Mouse (Mus musculus): ENCODE measurements at regions not wholly inside any gene's neighbourhood (a gene's known extent, or its start where the extent isn't known, plus 50 kb on each side); places are given as distances from the start of the nearest gene placed in this dataset.

- 69% methylated on average over 9 of the region's 9 CpGs for WGBS
These were observed 150.6 kb upstream of the Dnajc19 start for GRCm38 (mm10) chr3:34231593-34232328.

GRCm38 (mm10) chr3:34222291-34222690, 141.2 kb upstream of the Dnajc19 start:
- Histone ChIP-seq H3K9me3 (no peaks in the 10 kb centered on the region), H3K4me1 (replicated peaks) (no peaks in the 10 kb centered on the region), H3K4me2 (replicated peaks) (no peak overlapping the region), H3K36me3 (no peaks in the 10 kb centered on the region), H3K27ac (no peak overlapping the region), H3K4me3 (replicated peaks) (no peak overlapping the region), H3K27me3 (replicated peaks) (no peaks in the 10 kb centered on the region), H3K9ac (no peak overlapping the region)
- WGBS = 86% methylated on average over 10 of the region's 10 CpGs
- ATAC-seq = no peak

More at GRCm38 (mm10) chr3:34231593-34232328, 150.6 kb upstream of the Dnajc19 start:
- Histone ChIP-seq H3K4me3 (replicated peaks) (no peak overlapping the region), H3K4me1 (replicated peaks) (no peaks in the 10 kb centered on the region), H3K4me2 (replicated peaks) (no peak overlapping the region), H3K36me3 (no peaks in the 10 kb centered on the region), H3K27ac (no peak overlapping the region), H3K9me3 (no peaks in the 10 kb centered on the region), H3K9ac (no peak overlapping the region), H3K27me3 (replicated peaks) (no peaks in the 10 kb centered on the region)
- no peak for ATAC-seq

GRCm38 (mm10) chr3:34219741-34220310, 138.7 kb upstream of the Dnajc19 start:
- 88% methylated on average over 10 of the region's 10 CpGs for WGBS
- no peaks in the 10 kb centered on the region for H3K9me3 ChIP-seq
- no peak overlapping the region for H3K4me2 ChIP-seq (replicated peaks)
- no peak overlapping the region for H3K27ac ChIP-seq
- ATAC-seq = no peak
- H3K36me3 ChIP-seq = no peaks in the 10 kb centered on the region
- no peaks in the 10 kb centered on the region for H3K27me3 ChIP-seq (replicated peaks)
- H3K9ac ChIP-seq = no peak overlapping the region
- no peak overlapping the region for H3K4me3 ChIP-seq (replicated peaks)
- no peaks in the 10 kb centered on the region for H3K4me1 ChIP-seq (replicated peaks)

- H3K4me2 ChIP-seq (replicated peaks) = no peak overlapping the region
- WGBS = 66% methylated on average over 2 of the region's 2 CpGs
- no peaks in the 10 kb centered on the region for H3K36me3 ChIP-seq
- H3K27ac ChIP-seq = no peak overlapping the region
- no peak overlapping the region for H3K9ac ChIP-seq
- no peaks in the 10 kb centered on the region for H3K4me1 ChIP-seq (replicated peaks)
- ATAC-seq = no peak
- no peaks in the 10 kb centered on the region for H3K27me3 ChIP-seq (replicated peaks)
- no peaks in the 10 kb centered on the region for H3K9me3 ChIP-seq
- H3K4me3 ChIP-seq (replicated peaks) = no peak overlapping the region
These were observed 138.0 kb upstream of the Dnajc19 start for GRCm38 (mm10) chr3:34219096-34219495.

- ATAC-seq = no peak
- H3K4me2 ChIP-seq (replicated peaks) = no peak overlapping the region
- no peak overlapping the region for H3K4me3 ChIP-seq (replicated peaks)
- H3K36me3 ChIP-seq = no peaks in the 10 kb centered on the region
- H3K9me3 ChIP-seq = no peaks in the 10 kb centered on the region
- 75% methylated on average over 4 of the region's 4 CpGs for WGBS
- no peak overlapping the region for H3K9ac ChIP-seq
- no peaks in the 10 kb centered on the region for H3K4me1 ChIP-seq (replicated peaks)
- no peak overlapping the region for H3K27ac ChIP-seq
- H3K27me3 ChIP-seq (replicated peaks) = no peaks in the 10 kb centered on the region
These were observed 136.8 kb upstream of the Dnajc19 start for GRCm38 (mm10) chr3:34217911-34218310.

- Histone ChIP-seq H3K4me2 (replicated peaks) (no peak overlapping the region), H3K9ac (no peak overlapping the region), H3K4me3 (replicated peaks) (no peak overlapping the region), H3K4me1 (replicated peaks) (no peaks in the 10 kb centered on the region), H3K27ac (no peak overlapping the region), H3K36me3 (no peaks in the 10 kb centered on the region), H3K9me3 (no peaks in the 10 kb centered on the region), H3K27me3 (replicated peaks) (no peaks in the 10 kb centered on the region)
- ATAC-seq = no peak
- WGBS = 82% methylated on average over 6 of the region's 6 CpGs
These were observed 133.1 kb upstream of the Dnajc19 start for GRCm38 (mm10) chr3:34214233-34214632.

GRCm38 (mm10) chr3:34206454-34206853, 125.3 kb upstream of the Dnajc19 start:
- no peaks in the 10 kb centered on the region for H3K9me3 ChIP-seq
- ATAC-seq = no peak
- H3K27me3 ChIP-seq (replicated peaks) = no peaks in the 10 kb centered on the region
- H3K4me1 ChIP-seq (replicated peaks) = no peaks in the 10 kb centered on the region
- H3K27ac ChIP-seq = no peak overlapping the region
- H3K4me3 ChIP-seq (replicated peaks) = no peak overlapping the region
- WGBS = 77% methylated on average over 3 of the region's 3 CpGs
- H3K9ac ChIP-seq = no peak overlapping the region
- no peaks in the 10 kb centered on the region for H3K36me3 ChIP-seq
- H3K4me2 ChIP-seq (replicated peaks) = no peak overlapping the region

- no peaks in the 10 kb centered on the region for H3K9me3 ChIP-seq
- 21% methylated on average over 8 of the region's 8 CpGs for WGBS
- no peaks in the 10 kb centered on the region for H3K36me3 ChIP-seq
- ATAC-seq = no peak
- no peak overlapping the region for H3K4me2 ChIP-seq (replicated peaks)
- no peak overlapping the region for H3K4me3 ChIP-seq (replicated peaks)
- no peaks in the 10 kb centered on the region for H3K4me1 ChIP-seq (replicated peaks)
- no peak overlapping the region for H3K9ac ChIP-seq
- H3K27me3 ChIP-seq (replicated peaks) = peaks cover 3% of the 10 kb centered on the region; the same call in 1 of the 2 replicates
- H3K27ac ChIP-seq = no peak overlapping the region
These were observed 117.1 kb upstream of the Dnajc19 start for GRCm38 (mm10) chr3:34198228-34198627.

GRCm38 (mm10) chr3:34197163-34197455, 116.0 kb upstream of the Dnajc19 start:
- no peak overlapping the region for H3K27ac ChIP-seq

GRCm38 (mm10) chr3:34196451-34197162, 115.5 kb upstream of the Dnajc19 start:
- peak overlapping the region; percentile 6; the same call in 1 of the 2 replicates for H3K4me3 ChIP-seq (replicated peaks)

More at GRCm38 (mm10) chr3:34197163-34197455, 116.0 kb upstream of the Dnajc19 start:
- H3K4me3 ChIP-seq (replicated peaks) = peak overlapping the region; percentile 6; the same call in 1 of the 2 replicates
- no peaks in the 10 kb centered on the region for H3K4me1 ChIP-seq (replicated peaks)
- no peak for ATAC-seq
- H3K9ac ChIP-seq = no peak overlapping the region
- no peaks in the 10 kb centered on the region for H3K36me3 ChIP-seq
- no peaks in the 10 kb centered on the region for H3K9me3 ChIP-seq
- no peak overlapping the region for H3K4me2 ChIP-seq (replicated peaks)
- H3K27me3 ChIP-seq (replicated peaks) = peaks cover 3% of the 10 kb centered on the region; the same call in 1 of the 2 replicates
- 12% methylated on average over 10 of the region's 10 CpGs for WGBS

GRCm38 (mm10) chr3:34195729-34196450, 114.8 kb upstream of the Dnajc19 start:
- H3K4me1 ChIP-seq (replicated peaks) = no peaks in the 10 kb centered on the region
- no peak for ATAC-seq
- H3K4me3 ChIP-seq (replicated peaks) = no peak overlapping the region
- peaks cover 3% of the 10 kb centered on the region; the same call in 1 of the 2 replicates for H3K27me3 ChIP-seq (replicated peaks)
- H3K9me3 ChIP-seq = no peaks in the 10 kb centered on the region
- 68% methylated on average over 13 of the region's 13 CpGs for WGBS
- H3K4me2 ChIP-seq (replicated peaks) = no peak overlapping the region
- no peak overlapping the region for H3K27ac ChIP-seq
- no peaks in the 10 kb centered on the region for H3K36me3 ChIP-seq
- no peak overlapping the region for H3K9ac ChIP-seq

More at GRCm38 (mm10) chr3:34196451-34197162, 115.5 kb upstream of the Dnajc19 start:
- WGBS = 35% methylated on average over 22 of the region's 22 CpGs
- Histone ChIP-seq H3K27ac (no peak overlapping the region), H3K9me3 (no peaks in the 10 kb centered on the region), H3K27me3 (replicated peaks) (peaks cover 3% of the 10 kb centered on the region; the same call in 1 of the 2 replicates), H3K36me3 (no peaks in the 10 kb centered on the region), H3K9ac (no peak overlapping the region), H3K4me1 (replicated peaks) (no peaks in the 10 kb centered on the region), H3K4me2 (replicated peaks) (no peak overlapping the region)
- ATAC-seq = no peak

GRCm38 (mm10) chr3:34173416-34174097, 92.4 kb upstream of the Dnajc19 start:
- no peak overlapping the region for H3K27ac ChIP-seq
- H3K36me3 ChIP-seq = no peaks in the 10 kb centered on the region
- no peak for ATAC-seq
- WGBS = 63% methylated on average over 6 of the region's 6 CpGs
- no peak overlapping the region for H3K4me3 ChIP-seq (replicated peaks)
- H3K4me1 ChIP-seq (replicated peaks) = no peaks in the 10 kb centered on the region
- no peak overlapping the region for H3K4me2 ChIP-seq (replicated peaks)
- no peak overlapping the region for H3K9ac ChIP-seq
- no peaks in the 10 kb centered on the region for H3K9me3 ChIP-seq
- no peaks in the 10 kb centered on the region for H3K27me3 ChIP-seq (replicated peaks)
